Mouse (Mus musculus) thymus, adult 2 months (tissue): ENCODE results near the gene Hist1h4i. TPM values are rescaled to one million over a fixed set of nuclear protein-coding genes. Genes with fewer than 3 reads are reported as not detected.

Experiments
- DNase-seq: peaks from one replicate; pipeline ENCODE4 v3.0.0; 2021
- H3K27ac ChIP-seq: fragments of 200-500 bp; 2 replicates; pipeline ENCODE4 v1.5.1; 2012; ENCODE audit warnings: low read length, control low read depth; ENCODE audit not compliant: control insufficient read depth, insufficient read depth
- H3K27me3 ChIP-seq: fragments of 200-500 bp; 2 replicates; pipeline ENCODE4 v1.6.1; 2012; ENCODE audit warnings: mild to moderate bottlenecking, low read length, moderate library complexity, mixed read lengths; ENCODE audit not compliant: control insufficient read depth, insufficient read depth
- H3K36me3 ChIP-seq: fragments of 200-500 bp; 2 replicates; pipeline ENCODE4 v1.6.1; 2012; ENCODE audit warnings: mild to moderate bottlenecking, low read length, moderate library complexity; ENCODE audit not compliant: control insufficient read depth, insufficient read depth
- H3K4me1 ChIP-seq: fragments of 200-500 bp; replicated peaks from 2 replicates; pipeline ENCODE4 v1.6.1; 2012; ENCODE audit warnings: low read length; ENCODE audit not compliant: control insufficient read depth, insufficient read depth
- H3K4me3 ChIP-seq: fragments of 200-500 bp; 2 replicates; pipeline ENCODE4 v1.5.1; 2012; ENCODE audit warnings: mild to moderate bottlenecking, low read length, control low read depth, moderate library complexity; ENCODE audit not compliant: control insufficient read depth, insufficient read depth
- CTCF ChIP-seq: fragments of 200-500 bp; IDR thresholded peaks from 2 replicates; pipeline ENCODE4 v1.5.1; 2012; ENCODE audit warnings: mild to moderate bottlenecking, control low read depth, low read length, moderate library complexity, borderline replicate concordance; ENCODE audit not compliant: control insufficient read depth, poor library complexity, insufficient read depth; ENCODE audit errors: extremely low read depth
- POLR2A ChIP-seq: fragments of 200-500 bp; IDR thresholded peaks from 2 replicates; pipeline ENCODE4 v1.6.1; 2012; ENCODE audit warnings: mild to moderate bottlenecking, low read length, control low read depth, moderate library complexity; ENCODE audit not compliant: control insufficient read depth, poor library complexity, insufficient read depth; ENCODE audit errors: extremely low read depth
- WGBS: fragments of 180-500 bp; shearing (Covaris S2); methylation state at CpG from one replicate; pipeline ENCODE4 v1.1.7; 2018; 5-methylcytosine and 5-hydroxymethylcytosine counted together
- polyA plus RNA-seq: library from polyadenylated mRNA; depleted of rRNA; stranded (reverse); fragments of >200 nt; gene quantifications from 2 replicates; pipeline ENCODE4 v1.2.3, GENCODE M21; 2012; rRNA removed

Gene Hist1h4i
- polyA plus RNA-seq, 1 experiment: 38.5 TPM

- Histone ChIP-seq H3K36me3 (no peaks in the 10 kb centered on the region), H3K4me3 (no peak overlapping the region), H3K27me3 (peaks cover 15% of the 10 kb centered on the region)
Measured at GRCm38 (mm10) chr13:21996101-21996839, 44.9 kb downstream of the Hist1h4i start.

GRCm38 (mm10) chr13:21995331-21995914, 45.7 kb downstream of the Hist1h4i start:
- 1% methylated on average over 21 of the region's 21 CpGs for WGBS
- no peak for TF ChIP-seq CTCF
- TF ChIP-seq POLR2A: no peak
- no peak for DNase-seq
- Histone ChIP-seq H3K27ac (no peak overlapping the region), H3K36me3 (no peaks in the 10 kb centered on the region), H3K27me3 (peaks cover 15% of the 10 kb centered on the region), H3K4me1 (peaks cover 6% of the 10 kb centered on the region; the same call in 1 of the 2 replicates), H3K4me3 (0 out of 2 replicates have a peak overlapping the region, but pooled peaks have one; percentile 0)

More at GRCm38 (mm10) chr13:21996101-21996839, 44.9 kb downstream of the Hist1h4i start:
- Histone ChIP-seq H3K4me1 (peaks cover 9% of the 10 kb centered on the region; the same call in 1 of the 2 replicates), H3K27ac (no peak overlapping the region)
- TF ChIP-seq POLR2A (no peak), CTCF (no peak)
- WGBS: 6% methylated on average over 12 of the region's 12 CpGs
- DNase-seq: no peak

GRCm38 (mm10) chr13:21994896-21995295, 46.3 kb downstream of the Hist1h4i start:
- no peak overlapping the region for H3K27ac ChIP-seq
- 8% methylated on average over 8 of the region's 8 CpGs for WGBS
- H3K4me1 ChIP-seq: peaks cover 6% of the 10 kb centered on the region; the same call in 1 of the 2 replicates
- no peak for TF ChIP-seq POLR2A
- no peak for TF ChIP-seq CTCF
- peaks cover 15% of the 10 kb centered on the region for H3K27me3 ChIP-seq
- no peak for DNase-seq
- no peak overlapping the region for H3K4me3 ChIP-seq
- no peaks in the 10 kb centered on the region for H3K36me3 ChIP-seq

GRCm38 (mm10) chr13:21993957-21994738, 47.0 kb downstream of the Hist1h4i start:
- H3K27ac ChIP-seq: no peak overlapping the region
- WGBS: 11% methylated on average over 22 of the region's 22 CpGs
- peaks cover 15% of the 10 kb centered on the region for H3K27me3 ChIP-seq
- no peak for DNase-seq
- H3K4me3 ChIP-seq: no peak overlapping the region
- H3K36me3 ChIP-seq: no peaks in the 10 kb centered on the region
- peaks cover 6% of the 10 kb centered on the region; the same call in 1 of the 2 replicates for H3K4me1 ChIP-seq
- TF ChIP-seq POLR2A (no peak), CTCF (no peak)

- no peak for TF ChIP-seq CTCF
- Histone ChIP-seq H3K36me3 (no peaks in the 10 kb centered on the region), H3K27ac (no peak overlapping the region), H3K4me3 (no peak overlapping the region), H3K27me3 (peaks cover 13% of the 10 kb centered on the region), H3K4me1 (peaks cover 6% of the 10 kb centered on the region; the same call in 1 of the 2 replicates)
- WGBS: 94% methylated on average over 5 of the region's 5 CpGs
- no peak for DNase-seq
Measured at GRCm38 (mm10) chr13:21992550-21992949, 48.6 kb downstream of the Hist1h4i start.

Other genes starting within 250 kb of the Hist1h4i start
- gene Hist1h2bq, start 231.2 kb downstream of the Hist1h4i start, polyA plus RNA-seq: 200 and 237 TPM in 2 replicates
- not detected in 2 replicates for gene Hist1h2ao, start 230.9 kb downstream of the Hist1h4i start, polyA plus RNA-seq
- gene Hist1h4m, start 229.6 kb downstream of the Hist1h4i start, polyA plus RNA-seq: not detected in 2 replicates
- gene Hist1h4n, start 209.2 kb downstream of the Hist1h4i start, polyA plus RNA-seq: 292 and 309 TPM in 2 replicates
- gene Hist1h2ap, start 207.9 kb downstream of the Hist1h4i start, polyA plus RNA-seq: 1,785 and 6,121 TPM in 2 replicates
- gene Hist1h2br, start 207.6 kb downstream of the Hist1h4i start, polyA plus RNA-seq: 156 and 207 TPM in 2 replicates
- gene Zfp184, start 96.3 kb downstream of the Hist1h4i start, polyA plus RNA-seq: 1.1 and 1.6 TPM in 2 replicates
- 0.08 and 0.23 TPM in 2 replicates for gene Pom121l2, start 60.2 kb downstream of the Hist1h4i start, polyA plus RNA-seq
- gene Prss16, start 31.6 kb downstream of the Hist1h4i start, polyA plus RNA-seq: 640 and 1,004 TPM in 2 replicates
- gene Hist1h2ah, start 5.8 kb downstream of the Hist1h4i start, polyA plus RNA-seq: 248 and 460 TPM in 2 replicates
- 322 and 402 TPM in 2 replicates for gene Hist1h2bk, start 5.5 kb downstream of the Hist1h4i start, polyA plus RNA-seq
- gene Hist1h2ag, start 1.6 kb upstream of the Hist1h4i start, polyA plus RNA-seq: 149 and 177 TPM in 2 replicates
- gene Hist1h2bj, start 1.9 kb upstream of the Hist1h4i start, polyA plus RNA-seq: 177 and 218 TPM in 2 replicates
- not detected in 2 replicates for gene Vmn1r188, start 43.1 kb upstream of the Hist1h4i start, polyA plus RNA-seq
- not detected in 2 replicates for gene Vmn1r189, start 64.5 kb upstream of the Hist1h4i start, polyA plus RNA-seq
- not detected in 2 replicates for gene Vmn1r191, start 142.6 kb upstream of the Hist1h4i start, polyA plus RNA-seq
- not detected in 2 replicates for gene Vmn1r192, start 149.8 kb upstream of the Hist1h4i start, polyA plus RNA-seq
- gene Vmn1r193, start 181.8 kb upstream of the Hist1h4i start, polyA plus RNA-seq: not detected in 2 replicates
- gene Vmn1r194, start 202.9 kb upstream of the Hist1h4i start, polyA plus RNA-seq: not detected in 2 replicates
- gene Vmn1r195, start 229.2 kb upstream of the Hist1h4i start, polyA plus RNA-seq: not detected in 2 replicates
- gene Vmn1r196, start 248.6 kb upstream of the Hist1h4i start, polyA plus RNA-seq: not detected in 2 replicates